Mouse (Mus musculus) lung, adult 2 months (tissue): Measurements from ENCODE around the gene Letm1. TPM values are rescaled to one million over a fixed set of nuclear protein-coding genes. Genes with fewer than 3 reads are reported as not detected.

Source experiments
- DNase-seq: peaks from one replicate; pipeline ENCODE4 v3.0.0; 2022
- H3K4me1 ChIP-seq: fragments of 200-500 bp; 2 replicates; pipeline ENCODE4 v1.6.1; 2011; ENCODE audit warnings: low read length; ENCODE audit not compliant: control insufficient read depth, insufficient read depth
- H3K4me3 ChIP-seq: fragments of 200-500 bp; replicated peaks from 2 replicates; pipeline ENCODE3; 2011; ENCODE audit warnings: low read depth, mild to moderate bottlenecking, control low read depth, low read length; ENCODE audit errors: extremely low read depth
- CTCF ChIP-seq: fragments of 200-500 bp; IDR thresholded peaks from 2 replicates; pipeline ENCODE4 v1.5.1; 2011; ENCODE audit warnings: mild to moderate bottlenecking, low read length, control low read depth; ENCODE audit not compliant: insufficient read depth
- POLR2A ChIP-seq: fragments of 200-500 bp; IDR thresholded peaks from 2 replicates; pipeline ENCODE4 v1.6.1; 2011; ENCODE audit warnings: low read depth, mild to moderate bottlenecking, control low read depth, low read length, borderline replicate concordance; ENCODE audit errors: extremely low read depth
- WGBS: fragments of 180-500 bp; shearing (Covaris S2); methylation state at CpG from one replicate; pipeline ENCODE4 v1.1.7; 2018; 5-methylcytosine and 5-hydroxymethylcytosine counted together
- polyA plus RNA-seq: library from polyadenylated mRNA; depleted of rRNA; stranded (reverse); fragments of >200 nt; gene quantifications from 2 replicates; pipeline ENCODE4 v1.2.3, GENCODE M21; 2012; rRNA removed

Gene Letm1
- polyA plus RNA-seq, 1 experiment = 41.8 TPM

DNA sequence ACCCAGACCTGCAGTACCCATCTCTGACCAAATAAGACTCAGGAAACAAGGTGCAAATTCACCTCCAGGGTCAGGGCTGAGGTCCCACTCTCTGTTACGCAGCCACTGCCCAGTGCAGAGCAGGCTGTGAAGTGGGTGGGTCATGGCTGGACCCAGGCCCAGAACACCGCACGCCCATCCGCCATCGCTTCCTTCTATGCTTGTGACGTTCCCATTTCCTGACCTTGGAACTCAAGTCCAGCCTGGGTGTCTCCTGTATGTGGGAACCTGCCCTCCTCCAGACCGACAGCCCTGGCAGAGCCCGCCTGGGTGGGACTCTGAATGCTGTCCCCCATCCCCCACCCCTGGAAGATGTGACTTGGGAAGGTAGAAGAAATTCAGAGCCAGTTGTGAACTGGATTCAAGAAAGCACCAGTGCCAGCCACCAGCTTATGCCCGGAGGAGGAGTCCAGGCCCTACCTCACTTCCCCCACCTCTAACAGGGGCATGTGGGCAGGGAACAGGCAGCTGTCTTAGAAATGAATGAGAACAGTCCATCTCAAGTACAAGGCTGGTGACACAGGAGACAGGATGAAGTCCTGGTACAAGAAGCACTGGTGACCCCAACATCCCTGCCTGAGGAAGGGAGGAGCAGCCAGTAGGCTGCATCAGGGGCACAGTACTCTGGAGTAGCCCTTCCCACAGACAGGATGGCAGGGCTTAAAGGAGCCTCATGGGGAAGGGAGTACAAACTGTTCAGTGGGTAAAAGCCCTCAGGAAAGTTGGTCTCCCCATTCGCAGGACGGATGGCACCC lies 92.6 kb downstream of the Letm1 start:
- Histone ChIP-seq H3K4me3 (peak overlapping the region; percentile 31), H3K4me1 (peaks cover 30% of the 10 kb centered on the region)
- TF ChIP-seq POLR2A = peak; percentile 88; the same call in 1 of the 2 replicates
- no peak for TF ChIP-seq CTCF
- WGBS = 58% methylated on average over 11 of the region's 11 CpGs
- no peak for DNase-seq

Other genes with a start within 250 kb of the Letm1 start
- gene Fam53a, start 153.2 kb downstream of the Letm1 start, polyA plus RNA-seq = 37.2 and 39.8 TPM in 2 replicates
- gene Gm9903, start 152.9 kb downstream of the Letm1 start, polyA plus RNA-seq = 0.52 and 0.73 TPM in 2 replicates
- gene Slbp, start 130.2 kb downstream of the Letm1 start, polyA plus RNA-seq = 20.4 and 21.3 TPM in 2 replicates
- gene Tacc3, start 124.7 kb downstream of the Letm1 start, polyA plus RNA-seq = 3.1 and 5.3 TPM in 2 replicates
- 41.5 and 46.1 TPM in 2 replicates for gene Tmem129, start 124.4 kb downstream of the Letm1 start, polyA plus RNA-seq
- 237 and 258 TPM in 2 replicates for gene Fgfr3, start 61.1 kb downstream of the Letm1 start, polyA plus RNA-seq
- gene Nsd2, start 37.9 kb upstream of the Letm1 start, polyA plus RNA-seq = 4.6 and 7.6 TPM in 2 replicates
- gene Nelfa, start 153.6 kb upstream of the Letm1 start, polyA plus RNA-seq = 28.1 and 34.1 TPM in 2 replicates
- gene Gm1673, start 200.6 kb upstream of the Letm1 start, polyA plus RNA-seq = 21.2 and 28.6 TPM in 2 replicates
- 2.9 and 4.3 TPM in 2 replicates for gene Nat8l, start 213.2 kb upstream of the Letm1 start, polyA plus RNA-seq